Mouse (Mus musculus) hindbrain, embryonic 15.5 days (tissue): Measurements from ENCODE around the gene Tcf7l2. TPM values are rescaled to one million over a fixed set of nuclear protein-coding genes. Genes with fewer than 3 reads are reported as not detected.

ENCODE experiments used
- ATAC-seq: fragments of 200-750 bp; cut with Nextera tagmentation; 2 replicates; pipeline ENCODE4 v1.8.0; 2017; ENCODE audit warnings: low read depth, moderate number of reproducible peaks, moderate TSS enrichment; ENCODE audit not compliant: low FRiP score
- H3K27ac ChIP-seq: fragments of 300-500 bp; sonication (generic); replicated peaks from 2 replicates; pipeline ENCODE4 v1.5.1; 2015; ENCODE audit warnings: mild to moderate bottlenecking, inconsistent platforms
- H3K27me3 ChIP-seq: fragments of 300-500 bp; sonication (generic); 2 replicates; pipeline ENCODE4 v1.6.1; 2015; ENCODE audit warnings: control low read depth, inconsistent platforms
- H3K36me3 ChIP-seq: fragments of 300-500 bp; sonication (generic); 2 replicates; pipeline ENCODE4 v1.6.1; 2015; ENCODE audit warnings: control low read depth, inconsistent platforms
- H3K4me1 ChIP-seq: fragments of 300-500 bp; sonication (generic); replicated peaks from 2 replicates; pipeline ENCODE4 v1.6.1; 2015; ENCODE audit warnings: control low read depth, inconsistent platforms
- H3K4me2 ChIP-seq: fragments of 300-500 bp; sonication (generic); 2 replicates; pipeline ENCODE4 v1.6.1; 2015; ENCODE audit warnings: moderate library complexity, mild to moderate bottlenecking, inconsistent platforms
- H3K4me3 ChIP-seq: fragments of 300-500 bp; sonication (generic); 2 replicates; pipeline ENCODE4 v1.5.1; 2015; ENCODE audit warnings: mild to moderate bottlenecking, inconsistent platforms
- H3K9ac ChIP-seq: fragments of 300-500 bp; sonication (generic); 2 replicates; pipeline ENCODE4 v1.6.1; 2015; ENCODE audit warnings: inconsistent platforms
- H3K9me3 ChIP-seq: fragments of 300-500 bp; sonication (generic); 2 replicates; pipeline ENCODE4 v1.6.1; 2016; ENCODE audit warnings: control low read depth, inconsistent platforms
- WGBS: fragments of 180-500 bp; shearing (Covaris S2); methylation state at CpG from one replicate; pipeline ENCODE4 v1.1.7; 2015; 5-methylcytosine and 5-hydroxymethylcytosine counted together
- polyA plus RNA-seq: library from polyadenylated mRNA; unstranded; fragments of >200 nt; fragmentation: Nextera tagmentation; extraction: Ambion mirVana; gene quantifications from 2 replicates; pipeline ENCODE4 v1.2.1, GENCODE M21; 2015

Tcf7l2 gene
- polyA plus RNA-seq, 1 experiment from 2014 or later = 31.9 TPM

GRCm38 (mm10) chr19:55825001-55825827 is 83.6 kb downstream of the Tcf7l2 start:
- H3K4me1 ChIP-seq = peaks cover 11% of the 10 kb centered on the region
- no peak overlapping the region for H3K4me3 ChIP-seq
- no peak overlapping the region for H3K9ac ChIP-seq
- H3K4me2 ChIP-seq = no peak overlapping the region
- WGBS = 65% methylated on average over 8 of the region's 8 CpGs
- no peak overlapping the region for H3K27ac ChIP-seq
- H3K27me3 ChIP-seq = no peaks in the 10 kb centered on the region
- no peaks in the 10 kb centered on the region for H3K36me3 ChIP-seq
- 0 out of 2 replicates have a peak, but pooled peaks have one; percentile 56 for ATAC-seq
- no peaks in the 10 kb centered on the region for H3K9me3 ChIP-seq

GRCm38 (mm10) chr19:55825951-55826507 is 84.4 kb downstream of the Tcf7l2 start:
- Histone ChIP-seq H3K9ac (no peak overlapping the region), H3K9me3 (no peaks in the 10 kb centered on the region), H3K4me1 (peaks cover 14% of the 10 kb centered on the region), H3K27ac (no peak overlapping the region), H3K27me3 (0 out of 2 replicates have a peak, but pooled peaks cover 2% of the 10 kb centered on the region), H3K4me3 (no peak overlapping the region), H3K36me3 (no peaks in the 10 kb centered on the region), H3K4me2 (no peak overlapping the region)
- WGBS = 62% methylated on average over 10 of the region's 10 CpGs
- ATAC-seq = no peak

GRCm38 (mm10) chr19:55827613-55828259 is 86.1 kb downstream of the Tcf7l2 start:
- H3K9me3 ChIP-seq = no peaks in the 10 kb centered on the region
- H3K4me2 ChIP-seq = no peak overlapping the region
- H3K36me3 ChIP-seq = no peaks in the 10 kb centered on the region
- no peak overlapping the region for H3K9ac ChIP-seq
- WGBS = 84% methylated on average over 13 of the region's 13 CpGs
- no peak overlapping the region for H3K4me3 ChIP-seq
- ATAC-seq = no peak
- peaks cover 15% of the 10 kb centered on the region for H3K4me1 ChIP-seq
- no peak overlapping the region for H3K27ac ChIP-seq
- H3K27me3 ChIP-seq = 0 out of 2 replicates have a peak, but pooled peaks cover 2% of the 10 kb centered on the region

- ATAC-seq = no peak
- Histone ChIP-seq H3K4me1 (peaks cover 7% of the 10 kb centered on the region), H3K4me2 (no peak overlapping the region), H3K36me3 (no peaks in the 10 kb centered on the region), H3K27ac (no peak overlapping the region), H3K9ac (no peak overlapping the region), H3K4me3 (no peak overlapping the region), H3K27me3 (0 out of 2 replicates have a peak, but pooled peaks cover 2% of the 10 kb centered on the region), H3K9me3 (no peaks in the 10 kb centered on the region)
- WGBS = 85% methylated on average over 9 of the region's 9 CpGs
Measured at GRCm38 (mm10) chr19:55830976-55831559, 89.4 kb downstream of the Tcf7l2 start.

GRCm38 (mm10) chr19:55832122-55832521 is 90.5 kb downstream of the Tcf7l2 start:
- Histone ChIP-seq H3K36me3 (no peaks in the 10 kb centered on the region), H3K9me3 (no peaks in the 10 kb centered on the region), H3K4me1 (peaks cover 6% of the 10 kb centered on the region; the same call in 1 of the 2 replicates), H3K27ac (no peak overlapping the region), H3K4me3 (no peak overlapping the region), H3K9ac (no peak overlapping the region), H3K4me2 (no peak overlapping the region), H3K27me3 (0 out of 2 replicates have a peak, but pooled peaks cover 2% of the 10 kb centered on the region)
- WGBS = 83% methylated on average over 4 of the region's 4 CpGs
- ATAC-seq = no peak

DNA sequence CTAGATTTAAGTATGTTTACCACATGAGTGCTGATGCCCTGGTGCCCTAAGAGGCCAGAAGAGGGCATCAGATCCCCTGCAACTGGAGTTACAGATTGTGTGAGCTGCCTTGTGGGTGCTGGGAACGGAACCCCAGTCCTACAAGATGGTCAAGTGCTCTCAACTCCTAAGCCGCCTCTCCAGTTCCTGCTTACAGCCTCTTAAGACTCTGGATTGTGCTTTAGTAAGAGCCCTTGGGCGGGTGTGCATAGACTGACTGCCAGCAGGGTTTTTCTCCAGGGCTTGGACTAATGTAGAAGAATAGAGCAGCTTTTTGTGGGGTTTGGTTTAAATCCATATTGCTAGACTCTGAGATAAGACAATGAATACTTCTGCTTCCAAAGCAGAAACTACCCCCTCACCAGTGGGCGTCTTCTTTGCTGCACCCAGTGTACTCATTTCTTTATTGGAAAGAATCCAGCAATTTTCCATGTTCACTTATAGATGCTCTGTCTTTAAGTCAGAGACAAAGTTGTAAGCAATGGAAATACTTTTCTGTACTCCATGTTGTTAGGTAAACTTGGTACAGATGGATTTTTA is 92.3 kb downstream of the Tcf7l2 start:
- ATAC-seq = no peak
- Histone ChIP-seq H3K4me2 (no peak overlapping the region), H3K36me3 (no peaks in the 10 kb centered on the region), H3K9me3 (no peaks in the 10 kb centered on the region), H3K27ac (no peak overlapping the region), H3K9ac (no peak overlapping the region), H3K4me3 (no peak overlapping the region), H3K27me3 (0 out of 2 replicates have a peak, but pooled peaks cover 2% of the 10 kb centered on the region), H3K4me1 (peaks cover 21% of the 10 kb centered on the region; the same call in 1 of the 2 replicates)
- 95% methylated on average over 4 of the region's 4 CpGs for WGBS

DNA sequence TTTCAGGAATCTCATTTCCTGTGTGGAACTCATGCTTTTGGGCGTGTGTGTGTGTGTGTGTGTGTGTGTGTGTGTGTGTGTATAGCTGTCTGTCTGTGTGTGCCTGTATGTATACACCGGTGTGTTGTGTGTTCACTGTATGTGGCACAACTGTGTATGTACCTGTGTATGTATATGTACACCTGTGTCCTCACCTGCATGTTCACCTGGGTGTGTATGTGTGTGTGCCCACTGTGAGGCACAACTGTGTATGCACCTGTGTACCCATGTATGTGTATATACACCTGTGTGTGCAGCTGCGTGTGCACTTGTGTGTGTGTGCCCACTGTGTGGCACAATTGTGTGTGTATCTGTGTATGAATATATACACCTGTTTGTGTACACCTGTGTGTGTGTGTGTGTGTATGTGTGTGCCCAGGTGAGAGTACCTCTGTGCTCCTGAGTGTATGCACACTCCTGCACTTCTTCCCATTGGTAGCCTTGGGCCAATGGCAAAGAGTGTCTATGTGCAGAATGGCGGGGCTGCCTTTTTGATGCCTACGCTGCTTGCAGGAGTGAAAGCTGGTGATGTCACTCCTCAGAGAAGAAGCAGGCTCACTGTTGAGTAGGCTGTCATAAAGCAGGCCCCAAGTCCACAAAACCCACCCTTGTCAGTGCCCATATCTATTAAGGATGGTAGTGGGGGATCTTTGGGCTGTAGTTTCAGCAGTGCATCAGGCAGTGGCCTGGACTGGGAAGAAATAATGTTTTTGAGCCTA is 95.5 kb downstream of the Tcf7l2 start:
- H3K9ac ChIP-seq = no peak overlapping the region
- 0 out of 2 replicates have a peak, but pooled peaks have one; percentile 15 for ATAC-seq
- no peak overlapping the region for H3K4me3 ChIP-seq
- no peaks in the 10 kb centered on the region for H3K9me3 ChIP-seq
- peak overlapping the region; percentile 68; the same call in 1 of the 2 replicates for H3K27ac ChIP-seq
- 70% methylated on average over 5 of the region's 5 CpGs for WGBS
- no peak overlapping the region for H3K4me2 ChIP-seq
- no peaks in the 10 kb centered on the region for H3K27me3 ChIP-seq
- H3K36me3 ChIP-seq = no peaks in the 10 kb centered on the region
- peaks cover 24% of the 10 kb centered on the region; the same call in 1 of the 2 replicates for H3K4me1 ChIP-seq

GRCm38 (mm10) chr19:55837924-55838323 is 96.3 kb downstream of the Tcf7l2 start:
- WGBS = 5% methylated on average over 9 of the region's 9 CpGs
- peak; percentile 54; the same call in 1 of the 2 replicates for ATAC-seq
- Histone ChIP-seq H3K4me1 (peaks cover 24% of the 10 kb centered on the region; the same call in 1 of the 2 replicates), H3K9me3 (no peaks in the 10 kb centered on the region), H3K9ac (no peak overlapping the region), H3K4me2 (peak overlapping the region; percentile 25), H3K36me3 (no peaks in the 10 kb centered on the region), H3K4me3 (no peak overlapping the region), H3K27ac (peak overlapping the region; percentile 56), H3K27me3 (no peaks in the 10 kb centered on the region)

DNA sequence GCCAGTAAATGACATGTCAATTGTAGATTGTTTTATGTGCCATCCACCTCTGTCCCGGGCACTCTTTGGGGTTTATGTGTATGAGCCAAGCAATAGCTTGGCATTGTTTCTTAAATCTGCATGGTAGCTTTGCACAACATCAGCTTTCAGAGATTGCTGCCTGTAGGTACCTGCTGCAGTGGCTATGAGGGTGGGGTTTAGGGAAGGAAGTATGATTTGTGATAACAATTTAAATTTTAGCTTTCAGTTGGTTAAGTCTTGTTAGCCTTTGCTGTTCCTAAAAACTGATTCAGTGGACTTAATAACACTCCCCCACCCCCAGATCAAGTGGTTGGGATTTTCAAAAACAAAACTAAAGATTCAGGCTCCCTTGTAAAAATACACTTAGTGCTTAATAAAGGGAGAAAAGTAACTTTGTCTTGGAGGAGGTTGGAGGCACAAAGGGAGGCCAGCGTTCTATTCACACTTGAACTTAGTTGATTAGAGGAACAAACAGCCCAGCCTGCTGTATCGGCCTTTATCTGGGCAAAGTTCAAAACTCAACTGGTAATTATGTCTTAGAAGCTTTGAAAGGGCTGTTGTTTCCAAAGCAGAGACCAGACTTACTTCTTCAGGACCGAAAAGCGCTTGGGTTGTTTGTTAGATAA is 96.9 kb downstream of the Tcf7l2 start:
- ATAC-seq = no peak
- H3K27me3 ChIP-seq = no peaks in the 10 kb centered on the region
- H3K9ac ChIP-seq = no peak overlapping the region
- peaks cover 24% of the 10 kb centered on the region; the same call in 1 of the 2 replicates for H3K4me1 ChIP-seq
- no peaks in the 10 kb centered on the region for H3K9me3 ChIP-seq
- 21% methylated on average over 5 of the region's 5 CpGs for WGBS
- H3K4me2 ChIP-seq = peak overlapping the region; percentile 25; the same call in 1 of the 2 replicates
- H3K27ac ChIP-seq = peak overlapping the region; percentile 56
- no peaks in the 10 kb centered on the region for H3K36me3 ChIP-seq
- H3K4me3 ChIP-seq = no peak overlapping the region

GRCm38 (mm10) chr19:55839036-55839555 is 97.5 kb downstream of the Tcf7l2 start:
- no peak for ATAC-seq
- no peak overlapping the region for H3K4me3 ChIP-seq
- WGBS = 50% methylated on average over 10 of the region's 10 CpGs
- no peaks in the 10 kb centered on the region for H3K36me3 ChIP-seq
- no peak overlapping the region for H3K9ac ChIP-seq
- H3K27ac ChIP-seq = peak overlapping the region; percentile 56
- H3K9me3 ChIP-seq = no peaks in the 10 kb centered on the region
- H3K27me3 ChIP-seq = no peaks in the 10 kb centered on the region
- no peak overlapping the region for H3K4me2 ChIP-seq
- peaks cover 24% of the 10 kb centered on the region; the same call in 1 of the 2 replicates for H3K4me1 ChIP-seq
